Mouse (Mus musculus) CH12.LX (cell line): Measurements from ENCODE around the gene Gm9970. TPM values are rescaled to one million over a fixed set of nuclear protein-coding genes. Genes with fewer than 3 reads are reported as not detected.
"Not testable (repeated sequence)": the region's sequence is repeated elsewhere in the genome, so short reads cannot be mapped to it uniquely, and the experiment has no call there.

Experiments used
- DNase-seq: peaks from one replicate; pipeline ENCODE4 v3.0.0-alpha.2; 2013; ENCODE audit errors: extremely low read depth
- H3K27ac ChIP-seq: 2 replicates; pipeline ENCODE4 v1.5.1; 2012; ENCODE audit warnings: low read depth, mild to moderate bottlenecking, control low read depth, moderate library complexity; ENCODE audit not compliant: insufficient read depth
- H3K27me3 ChIP-seq: replicated peaks from 2 replicates; pipeline ENCODE3; 2012; ENCODE audit warnings: inconsistent platforms
- H3K36me3 ChIP-seq, 2 experiments: replicated peaks in 1 of 2; 2 replicates each; pipeline versions ENCODE3 to v1.6.1; 2012; ENCODE audit warnings: inconsistent platforms in 1 of 2, low read length in 1 of 2, mild to moderate bottlenecking in 1 of 2, mixed read lengths in 1 of 2, moderate library complexity in 1 of 2; ENCODE audit not compliant: control insufficient read depth in 1 of 2, insufficient read depth in 1 of 2
- H3K4me1 ChIP-seq, 2 experiments: 2 replicates each; pipeline ENCODE4 v1.6.1; 2012; ENCODE audit warnings: inconsistent platforms in 1 of 2, moderate library complexity in 1 of 2; ENCODE audit not compliant: insufficient read depth in 2 of 2, control insufficient read depth in 1 of 2
- H3K4me2 ChIP-seq: 2 replicates; pipeline ENCODE4 v1.6.1; 2012; ENCODE audit warnings: low read depth, mild to moderate bottlenecking, control low read depth; ENCODE audit not compliant: poor library complexity, insufficient read depth, severe bottlenecking
- H3K4me3 ChIP-seq, 3 experiments: fragments of 150-350 bp in 1 of 3; sonication (generic) in 1 of 3; replicated peaks in 1 of 3; 2 replicates each; pipeline versions ENCODE3 to v1.5.1; 2011 to 2012; ENCODE audit warnings: low read depth in 2 of 3, low read length in 2 of 3, mild to moderate bottlenecking in 2 of 3, moderate library complexity in 2 of 3, control low read depth in 1 of 3, improper control_type of control experiment in 1 of 3, inconsistent platforms in 1 of 3, mixed read lengths in 1 of 3; ENCODE audit not compliant: poor library complexity in 1 of 3
- H3K79me2 ChIP-seq: replicated peaks from 2 replicates; pipeline ENCODE4 v1.6.1; 2012; ENCODE audit warnings: mild to moderate bottlenecking, moderate library complexity; ENCODE audit not compliant: control insufficient read depth, poor library complexity, insufficient read depth, severe bottlenecking; ENCODE audit errors: extremely low read depth
- H3K9ac ChIP-seq: 2 replicates; pipeline ENCODE4 v1.6.1; 2012; ENCODE audit warnings: low read depth, mild to moderate bottlenecking, control low read depth, moderate library complexity; ENCODE audit not compliant: insufficient read depth
- H3K9me3 ChIP-seq: replicated peaks from 2 replicates; pipeline ENCODE3; 2012; ENCODE audit warnings: low read length, inconsistent platforms, mixed read lengths
- BHLHE40 ChIP-seq: IDR thresholded peaks from 2 replicates; pipeline ENCODE4 v1.6.1; 2011; ENCODE audit warnings: mild to moderate bottlenecking, low read depth, low read length, improper control_type of control experiment
- CHD1 ChIP-seq: IDR thresholded peaks from 2 replicates; pipeline ENCODE4 v1.6.1; 2012; ENCODE audit warnings: low read depth, low read length, improper control_type of control experiment, inconsistent platforms
- CTCF ChIP-seq, 2 experiments: IDR thresholded peaks in 1 of 2; conservative IDR thresholded peaks in 1 of 2; 2 replicates each; pipeline ENCODE4 v1.5.1; 2011 to 2012; ENCODE audit warnings: low read depth in 2 of 2, low read length in 2 of 2, improper control_type of control experiment in 1 of 2, inconsistent platforms in 1 of 2, mild to moderate bottlenecking in 1 of 2, moderate library complexity in 1 of 2
- E2F4 ChIP-seq: IDR thresholded peaks from 2 replicates; pipeline ENCODE4 v1.6.1; 2011; ENCODE audit warnings: low read depth, low read length, improper control_type of control experiment; ENCODE audit not compliant: insufficient replicate concordance
- HCFC1 ChIP-seq: IDR thresholded peaks from 2 replicates; pipeline ENCODE4 v1.6.1; 2012; ENCODE audit warnings: low read depth, mild to moderate bottlenecking, inconsistent platforms, low read length, improper control_type of control experiment
- IRF4 ChIP-seq: IDR thresholded peaks from 2 replicates; pipeline ENCODE4 v1.6.1; 2014; ENCODE audit warnings: low read depth, mild to moderate bottlenecking, inconsistent platforms, low read length, improper control_type of control experiment
- JUN ChIP-seq: IDR thresholded peaks from 2 replicates; pipeline ENCODE4 v1.6.1; 2011; ENCODE audit warnings: low read depth, mild to moderate bottlenecking, low read length, improper control_type of control experiment, moderate library complexity; ENCODE audit not compliant: insufficient read depth
- KAT2A ChIP-seq: IDR thresholded peaks from 2 replicates; pipeline ENCODE4 v1.6.1; 2012; ENCODE audit warnings: low read length, improper control_type of control experiment, inconsistent platforms; ENCODE audit not compliant: insufficient replicate concordance
- MAX ChIP-seq: IDR thresholded peaks from 2 replicates; pipeline ENCODE4 v1.6.1; 2011; ENCODE audit warnings: low read length, improper control_type of control experiment
- MYC ChIP-seq: IDR thresholded peaks from 2 replicates; pipeline ENCODE4 v1.6.1; 2011; ENCODE audit warnings: low read depth, mild to moderate bottlenecking, improper control_type of control experiment, low read length
- NELFE ChIP-seq: IDR thresholded peaks from 2 replicates; pipeline ENCODE4 v1.6.1; 2011; ENCODE audit warnings: low read depth, low read length, improper control_type of control experiment
- NRF1 ChIP-seq: IDR thresholded peaks from 2 replicates; pipeline ENCODE4 v1.6.1; 2014; ENCODE audit warnings: low read depth, mild to moderate bottlenecking, inconsistent platforms, low read length, improper control_type of control experiment, moderate library complexity
- POLR2AphosphoS2 ChIP-seq: IDR thresholded peaks from 2 replicates; pipeline ENCODE4 v1.6.1; 2011; ENCODE audit warnings: low read depth, low read length, improper control_type of control experiment
- UBTF ChIP-seq: IDR thresholded peaks from 2 replicates; pipeline ENCODE4 v1.6.1; 2012; ENCODE audit warnings: low read depth, mild to moderate bottlenecking, inconsistent platforms, low read length, improper control_type of control experiment, moderate library complexity
- USF1 ChIP-seq: IDR thresholded peaks from 2 replicates; pipeline ENCODE4 v1.6.1; 2014; ENCODE audit warnings: low read depth, mild to moderate bottlenecking, inconsistent platforms, low read length, improper control_type of control experiment
- ZC3H11A ChIP-seq: IDR thresholded peaks from 2 replicates; pipeline ENCODE4 v1.6.1; 2012; ENCODE audit warnings: low read depth, mild to moderate bottlenecking, inconsistent platforms, low read length, improper control_type of control experiment
- ZKSCAN1 ChIP-seq: IDR thresholded peaks from 2 replicates; pipeline ENCODE4 v1.6.1; 2012; ENCODE audit warnings: low read depth, inconsistent platforms, low read length, improper control_type of control experiment, borderline replicate concordance
- ZMIZ1 ChIP-seq: IDR thresholded peaks from 2 replicates; pipeline ENCODE4 v1.6.1; 2012; ENCODE audit warnings: low read depth, mild to moderate bottlenecking, inconsistent platforms, low read length, improper control_type of control experiment
- ZNF384 ChIP-seq: IDR thresholded peaks from 2 replicates; pipeline ENCODE4 v1.6.1; 2012; ENCODE audit warnings: low read depth, low read length, improper control_type of control experiment, inconsistent platforms
- dilution Hi-C: fragments of 300-500 bp; cut with MboI; formaldehyde crosslinking; loops from 2 replicates; pipeline ENCODE4 v1.14.3; 2020; ENCODE audit warnings: low sequenced_read_pairs; ENCODE audit not compliant: extremely low pct_unique_long_range_greater_than_20kb, extremely low pct_ligation_motif_present
- in situ Hi-C: fragments of 300-500 bp; cut with MboI; formaldehyde crosslinking; loops from 3 replicates; pipeline ENCODE4 v1.14.3; 2019; ENCODE audit warnings: low sequenced_read_pairs, low pct_ligation_motif_present, low pct_unique_long_range_greater_than_20kb, mixed read lengths
- polyA plus RNA-seq: library from polyadenylated mRNA; unstranded; fragments of >175 nt; gene quantifications from 2 replicates; pipeline ENCODE4 v1.2.1, GENCODE M21; 2012; ENCODE audit warnings: low read depth; ENCODE audit not compliant: insufficient read length
- total RNA-seq, 2 experiments: library from RNA; depleted of rRNA; stranded (reverse); fragments of 300-350 nt in 1 of 2; fragments of >200 nt in 1 of 2; gene quantifications; 2 replicates each; pipeline ENCODE4 v1.2.3; 2012 to 2014

Gm9970 gene
- total and polyA plus RNA-seq, 3 experiments = not detected

- dilution Hi-C loops, DNase-seq, H3K27me3 ChIP-seq, H3K27ac ChIP-seq, in situ Hi-C loops, H3K4me3 ChIP-seq, H3K4me2 ChIP-seq, H3K9ac ChIP-seq, H3K9me3 ChIP-seq: not testable (repeated sequence)
- peaks cover 80% of the 10 kb centered on the region for H3K79me2 ChIP-seq
- peaks cover 0 to 33% of the 10 kb centered on the region in 2 experiments for H3K36me3 ChIP-seq
- peak; percentile 55; the same call in 1 of the 2 replicates for TF ChIP-seq ZNF384
- peaks cover 2 to 36% of the 10 kb centered on the region in 2 experiments; a peak in 3 of 4 replicates for H3K4me1 ChIP-seq
Observed at GRCm38 (mm10) chr5:31216554-31216953, 24.5 kb downstream of the Gm9970 start.

GRCm38 (mm10) chr5:31204421-31204820 is 36.6 kb downstream of the Gm9970 start:
- Histone ChIP-seq H3K4me2 (no peak overlapping the region), H3K9me3 (no peaks in the 10 kb centered on the region), H3K9ac (no peak overlapping the region), H3K79me2 (peaks cover 31% of the 10 kb centered on the region), H3K4me1 (peaks cover 6 to 23% of the 10 kb centered on the region in 2 experiments), H3K27ac (no peak overlapping the region), H3K27me3 (no peaks in the 10 kb centered on the region), H3K36me3 (peaks cover 59 to 82% of the 10 kb centered on the region in 2 experiments), H3K4me3 (no peak overlapping the region)
- in situ Hi-C loops (no loop called here), dilution Hi-C loops (no loop called here)
- DNase-seq = no peak
- TF ChIP-seq UBTF = no peak
- no peak for TF ChIP-seq ZMIZ1
- TF ChIP-seq CTCF (conservative IDR thresholded peaks at IDR 0.05 in 1 of 2, IDR thresholded peaks at IDR 0.05 in 1 of 2; ENCODE audit: low read depth in 2 of 2, low read length in 2 of 2) = no peak
- no peak for TF ChIP-seq ZKSCAN1
- TF ChIP-seq ZNF384 = no peak
- no peak for TF ChIP-seq HCFC1
- TF ChIP-seq IRF4 = no peak
- TF ChIP-seq KAT2A = no peak
- TF ChIP-seq MYC = no peak
- TF ChIP-seq ZC3H11A = no peak
- no peak for TF ChIP-seq NRF1
- TF ChIP-seq POLR2AphosphoS2 = no peak
- TF ChIP-seq CHD1 = no peak
- TF ChIP-seq MAX = no peak
- no peak for TF ChIP-seq USF1
- no peak for TF ChIP-seq BHLHE40
- TF ChIP-seq NELFE = no peak
- no peak for TF ChIP-seq E2F4
- no peak for TF ChIP-seq JUN
